Mouse (Mus musculus) bone marrow macrophage, adult 2 months (primary cell): ENCODE measurements at regions not wholly inside any gene's neighbourhood (a gene's known extent, or its start where the extent isn't known, plus 50 kb on each side); places are given as distances from the start of the nearest gene placed in this dataset.

Source experiments
- CTCF ChIP-seq: IDR thresholded peaks from 2 replicates; pipeline ENCODE4 v1.5.1; 2012; ENCODE audit warnings: low read depth, mild to moderate bottlenecking, low read length, moderate library complexity
- POLR2A ChIP-seq: IDR thresholded peaks from 2 replicates; pipeline ENCODE4 v1.6.1; 2012; ENCODE audit warnings: mild to moderate bottlenecking, low read depth, low read length, borderline replicate concordance

- TF ChIP-seq POLR2A (no peak), CTCF (peak; percentile 93)
These were observed 161.2 kb downstream of the Cetn3 start for GRCm38 (mm10) chr13:81944047-81944446.
